Mouse (Mus musculus) lung, adult 10 weeks (tissue): ENCODE data around the gene Pdk2. TPM values are rescaled to one million over a fixed set of nuclear protein-coding genes. Genes with fewer than 3 reads are reported as not detected.

Experiments
- polyA plus RNA-seq: library from polyadenylated mRNA; stranded (reverse); fragments of 350-450 nt; fragmentation: Illumina TruSeq; extraction: RNeasy Lipid Tissue Mini Kit (QIAGEN cat#74804); gene quantifications from one replicate; pipeline ENCODE4 v1.2.3, GENCODE M21; 2014; ENCODE audit warnings: low read depth, low replicate concordance; ENCODE audit not compliant: insufficient read depth

Pdk2 gene
- 24.0 TPM for polyA plus RNA-seq

DNA sequence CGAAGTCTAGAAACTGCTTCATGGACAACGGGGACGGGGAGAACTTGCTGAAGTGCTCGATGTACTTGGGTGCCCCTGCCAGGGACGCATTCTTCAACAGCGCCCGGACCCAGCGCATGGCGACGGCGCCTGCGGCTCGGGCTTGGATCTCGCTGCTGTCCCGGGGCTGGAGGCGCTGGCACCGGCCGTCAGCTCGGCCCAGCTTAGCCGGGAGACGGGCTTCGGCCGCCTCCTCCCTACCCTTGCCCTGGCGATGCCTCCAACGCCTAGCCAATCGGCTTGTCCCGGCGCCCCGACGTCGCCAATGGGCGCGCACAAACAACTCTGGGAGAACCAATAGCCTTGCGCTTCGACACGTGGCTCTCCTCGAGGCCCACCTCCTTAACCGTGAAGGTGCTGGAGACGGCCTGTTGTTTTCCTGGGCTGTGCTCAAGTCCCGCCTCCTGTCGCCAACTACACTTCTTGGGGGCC lies at the start of gene Pdk2:
Gene Pdk2, minus strand, starts transcription at position 216 of the 471 bp plus-strand sequence.

DNA sequence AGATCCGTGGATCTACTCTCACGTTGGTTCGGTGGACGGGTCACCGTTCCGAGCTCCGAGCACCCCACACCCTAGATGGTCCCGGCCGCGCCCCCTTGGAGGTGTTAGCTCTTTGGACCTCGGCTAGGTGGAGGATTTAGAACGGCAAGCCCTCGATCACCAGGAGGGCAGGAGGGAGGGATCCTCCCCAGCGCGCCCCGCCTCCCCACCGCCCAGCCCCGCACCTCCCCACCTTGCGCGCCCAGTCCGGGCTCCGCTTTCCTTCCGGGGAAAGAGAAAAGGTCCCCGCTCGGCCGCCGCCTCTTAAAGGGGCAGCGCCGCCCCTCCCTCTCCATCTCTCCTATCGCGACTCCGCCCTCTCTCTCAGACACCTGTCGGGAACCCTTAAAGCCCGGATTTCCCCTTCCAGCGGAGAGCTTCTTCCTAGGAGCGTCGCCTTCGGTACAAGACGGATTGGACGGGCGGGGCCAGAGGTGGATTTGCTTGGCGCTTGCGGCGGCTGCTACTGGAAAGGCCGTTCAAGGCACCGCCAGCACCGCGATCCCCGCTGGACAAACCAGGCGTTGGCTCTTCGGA lies 35.5 kb upstream of the Pdk2 start, which contains the start of gene Itga3:
Gene Itga3, minus strand, starts transcription at position 266 of the 576 bp plus-strand sequence.

DNA sequence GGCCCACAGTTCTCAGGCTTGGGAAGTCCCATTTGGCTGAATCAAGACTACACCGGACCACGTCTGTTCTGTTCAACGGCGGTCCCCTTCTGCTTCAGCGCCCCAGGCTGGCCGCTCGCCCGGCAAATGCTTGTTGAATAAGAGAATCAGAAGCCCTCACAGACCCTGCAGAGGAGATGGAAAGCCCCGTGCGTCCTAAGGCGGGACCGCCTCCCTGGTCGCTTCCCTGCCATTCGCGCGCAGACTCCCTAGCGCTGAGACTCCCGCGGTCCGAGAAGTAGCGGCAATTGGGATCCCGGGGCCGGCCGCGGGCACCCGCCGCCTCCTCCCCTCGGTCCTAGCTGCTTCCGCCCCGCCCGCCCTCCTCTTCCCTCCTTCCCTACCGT lies 31.5 kb downstream of the Pdk2 start, which contains the start of gene Samd14:
Gene Samd14, plus strand, starts transcription at position 251 of the 386 bp plus-strand sequence.

DNA sequence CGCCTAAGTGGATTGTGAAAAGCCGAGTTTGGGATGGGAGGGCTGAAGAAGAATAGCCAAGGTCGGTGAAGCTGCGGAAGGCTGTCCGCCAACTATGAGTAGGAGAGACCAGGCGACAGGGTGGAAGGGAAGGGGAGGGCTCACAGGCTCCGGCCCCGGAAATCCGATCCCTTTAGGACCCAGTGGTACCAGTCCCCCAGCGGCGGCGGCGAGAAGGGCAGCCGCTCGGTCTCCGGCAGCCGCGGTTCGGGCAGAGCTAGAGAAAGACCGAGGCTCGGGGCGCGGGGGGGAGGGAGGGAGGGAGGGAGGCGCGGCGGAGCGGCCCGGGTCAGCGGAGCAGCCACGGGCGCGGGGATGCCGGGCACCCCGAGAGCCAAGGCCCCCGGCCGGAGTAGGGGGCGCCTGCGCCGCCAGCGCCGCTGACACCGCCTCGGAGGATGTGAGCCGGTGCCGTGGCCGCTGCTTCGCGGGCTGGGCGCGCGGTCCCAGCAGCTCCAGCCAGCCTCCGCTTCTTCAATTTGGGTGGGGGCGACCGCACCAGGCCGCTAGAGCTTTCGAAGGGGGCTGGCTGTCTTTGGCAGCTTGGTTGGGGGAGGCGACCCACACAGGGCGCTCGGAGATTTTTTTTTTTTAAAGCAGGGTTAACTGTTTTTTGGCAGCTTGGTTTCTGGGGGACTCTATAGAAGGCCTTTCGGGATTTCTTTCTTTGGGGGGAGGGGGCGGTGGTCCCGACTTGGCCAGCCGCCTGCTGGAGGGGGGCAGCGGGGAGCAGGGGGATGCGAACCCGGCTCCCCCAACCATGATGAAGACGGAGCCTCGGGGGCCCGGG lies 50.2 kb downstream of the Pdk2 start, which contains the start of gene Ppp1r9b:
Gene Ppp1r9b, plus strand, starts transcription at position 287 of the 829 bp plus-strand sequence.

Other genes starting within 250 kb of the Pdk2 start
- gene Col1a1, start 105.1 kb downstream of the Pdk2 start, polyA plus RNA-seq: 42.1 TPM
- not detected for gene Hils1, start 73.8 kb downstream of the Pdk2 start, polyA plus RNA-seq
- 3.8 TPM for gene Sgca, start 65.0 kb downstream of the Pdk2 start, polyA plus RNA-seq
- gene Ppp1r9b, start 50.3 kb downstream of the Pdk2 start, polyA plus RNA-seq: 42.2 TPM
- 3.7 TPM for gene Samd14, start 31.5 kb downstream of the Pdk2 start, polyA plus RNA-seq
- 43.5 TPM for gene Itga3, start 35.4 kb upstream of the Pdk2 start, polyA plus RNA-seq
- not detected for gene Dlx3, start 78.8 kb upstream of the Pdk2 start, polyA plus RNA-seq
- gene Dlx4, start 104.9 kb upstream of the Pdk2 start, polyA plus RNA-seq: 0.34 TPM
- 0.25 TPM for gene Tac4, start 220.2 kb upstream of the Pdk2 start, polyA plus RNA-seq